Mouse (Mus musculus) CH12.LX (cell line): ENCODE measurements around the gene Casq1. TPM values are rescaled to one million over a fixed set of nuclear protein-coding genes. Genes with fewer than 3 reads are reported as not detected.

Experiments
- DNase-seq: peaks from one replicate; pipeline ENCODE4 v3.0.0-alpha.2; 2013; ENCODE audit errors: extremely low read depth
- H3K27ac ChIP-seq: 2 replicates; pipeline ENCODE4 v1.5.1; 2012; ENCODE audit warnings: low read depth, mild to moderate bottlenecking, control low read depth, moderate library complexity; ENCODE audit not compliant: insufficient read depth
- H3K27me3 ChIP-seq: replicated peaks from 2 replicates; pipeline ENCODE3; 2012; ENCODE audit warnings: inconsistent platforms
- H3K36me3 ChIP-seq, 2 experiments: replicated peaks in 1 of 2; 2 replicates each; pipeline versions ENCODE3 to v1.6.1; 2012; ENCODE audit warnings: inconsistent platforms in 1 of 2, low read length in 1 of 2, mild to moderate bottlenecking in 1 of 2, mixed read lengths in 1 of 2, moderate library complexity in 1 of 2; ENCODE audit not compliant: control insufficient read depth in 1 of 2, insufficient read depth in 1 of 2
- H3K4me1 ChIP-seq, 2 experiments: 2 replicates each; pipeline ENCODE4 v1.6.1; 2012; ENCODE audit warnings: inconsistent platforms in 1 of 2, moderate library complexity in 1 of 2; ENCODE audit not compliant: insufficient read depth in 2 of 2, control insufficient read depth in 1 of 2
- H3K4me2 ChIP-seq: 2 replicates; pipeline ENCODE4 v1.6.1; 2012; ENCODE audit warnings: low read depth, mild to moderate bottlenecking, control low read depth; ENCODE audit not compliant: poor library complexity, insufficient read depth, severe bottlenecking
- H3K4me3 ChIP-seq, 3 experiments: fragments of 150-350 bp in 1 of 3; sonication (generic) in 1 of 3; replicated peaks in 1 of 3; 2 replicates each; pipeline versions ENCODE3 to v1.5.1; 2011 to 2012; ENCODE audit warnings: low read depth in 2 of 3, low read length in 2 of 3, mild to moderate bottlenecking in 2 of 3, moderate library complexity in 2 of 3, control low read depth in 1 of 3, improper control_type of control experiment in 1 of 3, inconsistent platforms in 1 of 3, mixed read lengths in 1 of 3; ENCODE audit not compliant: poor library complexity in 1 of 3
- H3K79me2 ChIP-seq: replicated peaks from 2 replicates; pipeline ENCODE4 v1.6.1; 2012; ENCODE audit warnings: mild to moderate bottlenecking, moderate library complexity; ENCODE audit not compliant: control insufficient read depth, poor library complexity, insufficient read depth, severe bottlenecking; ENCODE audit errors: extremely low read depth
- H3K9ac ChIP-seq: 2 replicates; pipeline ENCODE4 v1.6.1; 2012; ENCODE audit warnings: low read depth, mild to moderate bottlenecking, control low read depth, moderate library complexity; ENCODE audit not compliant: insufficient read depth
- H3K9me3 ChIP-seq: replicated peaks from 2 replicates; pipeline ENCODE3; 2012; ENCODE audit warnings: low read length, inconsistent platforms, mixed read lengths
- BHLHE40 ChIP-seq: IDR thresholded peaks from 2 replicates; pipeline ENCODE4 v1.6.1; 2011; ENCODE audit warnings: mild to moderate bottlenecking, low read depth, low read length, improper control_type of control experiment
- CHD1 ChIP-seq: IDR thresholded peaks from 2 replicates; pipeline ENCODE4 v1.6.1; 2012; ENCODE audit warnings: low read depth, low read length, improper control_type of control experiment, inconsistent platforms
- CHD2 ChIP-seq: IDR thresholded peaks from 2 replicates; pipeline ENCODE4 v1.6.1; 2011; ENCODE audit warnings: low read length, improper control_type of control experiment
- ELF1 ChIP-seq: IDR thresholded peaks from 2 replicates; pipeline ENCODE4 v1.6.1; 2014; ENCODE audit warnings: low read depth, mild to moderate bottlenecking, inconsistent platforms, low read length, improper control_type of control experiment
- EP300 ChIP-seq: IDR thresholded peaks from 2 replicates; pipeline ENCODE4 v1.6.1; 2011; ENCODE audit warnings: low read length, improper control_type of control experiment
- ETS1 ChIP-seq: conservative IDR thresholded peaks from 2 replicates; pipeline ENCODE4 v1.6.1; 2012; ENCODE audit warnings: low read depth, mild to moderate bottlenecking, inconsistent platforms, low read length, improper control_type of control experiment, moderate library complexity
- HCFC1 ChIP-seq: IDR thresholded peaks from 2 replicates; pipeline ENCODE4 v1.6.1; 2012; ENCODE audit warnings: low read depth, mild to moderate bottlenecking, inconsistent platforms, low read length, improper control_type of control experiment
- JUN ChIP-seq: IDR thresholded peaks from 2 replicates; pipeline ENCODE4 v1.6.1; 2011; ENCODE audit warnings: low read depth, mild to moderate bottlenecking, low read length, improper control_type of control experiment, moderate library complexity; ENCODE audit not compliant: insufficient read depth
- JUND ChIP-seq: conservative IDR thresholded peaks from 2 replicates; pipeline ENCODE4 v1.6.1; 2011; ENCODE audit warnings: low read depth, low read length, improper control_type of control experiment
- KAT2A ChIP-seq: IDR thresholded peaks from 2 replicates; pipeline ENCODE4 v1.6.1; 2012; ENCODE audit warnings: low read length, improper control_type of control experiment, inconsistent platforms; ENCODE audit not compliant: insufficient replicate concordance
- MAFK ChIP-seq: IDR thresholded peaks from 2 replicates; pipeline ENCODE4 v1.6.1; 2011; ENCODE audit warnings: low read length, improper control_type of control experiment; ENCODE audit not compliant: insufficient replicate concordance
- MAZ ChIP-seq: IDR thresholded peaks from 2 replicates; pipeline ENCODE4 v1.6.1; 2012; ENCODE audit warnings: low read depth, mild to moderate bottlenecking, inconsistent platforms, low read length, improper control_type of control experiment, moderate library complexity
- MXI1 ChIP-seq: IDR thresholded peaks from 2 replicates; pipeline ENCODE4 v1.6.1; 2011; ENCODE audit warnings: mild to moderate bottlenecking, low read depth, low read length, improper control_type of control experiment
- MYC ChIP-seq: IDR thresholded peaks from 2 replicates; pipeline ENCODE4 v1.6.1; 2011; ENCODE audit warnings: low read depth, mild to moderate bottlenecking, improper control_type of control experiment, low read length
- PAX5 ChIP-seq: IDR thresholded peaks from 2 replicates; pipeline ENCODE4 v1.6.1; 2012; ENCODE audit warnings: low read length, inconsistent platforms, mixed read lengths
- SIN3A ChIP-seq: IDR thresholded peaks from 2 replicates; pipeline ENCODE4 v1.6.1; 2012; ENCODE audit warnings: low read length, improper control_type of control experiment, inconsistent platforms
- SMC3 ChIP-seq: IDR thresholded peaks from 2 replicates; pipeline ENCODE4 v1.6.1; 2011; ENCODE audit warnings: low read depth, low read length, improper control_type of control experiment
- UBTF ChIP-seq: IDR thresholded peaks from 2 replicates; pipeline ENCODE4 v1.6.1; 2012; ENCODE audit warnings: low read depth, mild to moderate bottlenecking, inconsistent platforms, low read length, improper control_type of control experiment, moderate library complexity
- USF1 ChIP-seq: IDR thresholded peaks from 2 replicates; pipeline ENCODE4 v1.6.1; 2014; ENCODE audit warnings: low read depth, mild to moderate bottlenecking, inconsistent platforms, low read length, improper control_type of control experiment
- USF2 ChIP-seq: conservative IDR thresholded peaks from 2 replicates; pipeline ENCODE4 v1.6.1; 2011; ENCODE audit warnings: low read depth, low read length, improper control_type of control experiment
- ZKSCAN1 ChIP-seq: IDR thresholded peaks from 2 replicates; pipeline ENCODE4 v1.6.1; 2012; ENCODE audit warnings: low read depth, inconsistent platforms, low read length, improper control_type of control experiment, borderline replicate concordance
- ZMIZ1 ChIP-seq: IDR thresholded peaks from 2 replicates; pipeline ENCODE4 v1.6.1; 2012; ENCODE audit warnings: low read depth, mild to moderate bottlenecking, inconsistent platforms, low read length, improper control_type of control experiment
- ZNF384 ChIP-seq: IDR thresholded peaks from 2 replicates; pipeline ENCODE4 v1.6.1; 2012; ENCODE audit warnings: low read depth, low read length, improper control_type of control experiment, inconsistent platforms
- dilution Hi-C: fragments of 300-500 bp; cut with MboI; formaldehyde crosslinking; loops from 2 replicates; pipeline ENCODE4 v1.14.3; 2020; ENCODE audit warnings: low sequenced_read_pairs; ENCODE audit not compliant: extremely low pct_unique_long_range_greater_than_20kb, extremely low pct_ligation_motif_present
- in situ Hi-C: fragments of 300-500 bp; cut with MboI; formaldehyde crosslinking; loops from 3 replicates; pipeline ENCODE4 v1.14.3; 2019; ENCODE audit warnings: low sequenced_read_pairs, low pct_ligation_motif_present, low pct_unique_long_range_greater_than_20kb, mixed read lengths
- polyA plus RNA-seq: library from polyadenylated mRNA; unstranded; fragments of >175 nt; gene quantifications from 2 replicates; pipeline ENCODE4 v1.2.1, GENCODE M21; 2012; ENCODE audit warnings: low read depth; ENCODE audit not compliant: insufficient read length
- total RNA-seq, 2 experiments: library from RNA; depleted of rRNA; stranded (reverse); fragments of 300-350 nt in 1 of 2; fragments of >200 nt in 1 of 2; gene quantifications; 2 replicates each; pipeline ENCODE4 v1.2.3; 2012 to 2014

The Casq1 gene
- total RNA-seq (2012; rRNA removed), result 0.21 TPM in 1 of 2 replicates, not detected in the other
- total RNA-seq (2014; rRNA removed), result not detected in 2 replicates
- polyA plus RNA-seq, result 0.96 and 0.98 TPM in 2 replicates

GRCm38 (mm10) chr1:172219451-172220406 is at the start of gene Casq1:
TSS of gene Casq1 (minus strand) at chr1:172219868.
- H3K4me2 ChIP-seq, result no peak within 1 kb of the TSS
- no peaks in the 10 kb centered on the region for H3K79me2 ChIP-seq
- H3K9me3 ChIP-seq, result no peaks in the 10 kb centered on the region
- no peak within 1 kb of the TSS for H3K9ac ChIP-seq
- no peak for TF ChIP-seq MAZ
- no peak for TF ChIP-seq PAX5
- no peak for TF ChIP-seq JUND
- no peak for TF ChIP-seq ZKSCAN1
- TF ChIP-seq EP300, result no peak
- no peak for TF ChIP-seq JUN
- TF ChIP-seq USF2, result no peak
- no peak for TF ChIP-seq MAFK
- TF ChIP-seq UBTF, result no peak
- no peak for TF ChIP-seq ELF1
- TF ChIP-seq MXI1, result no peak
- no peak for TF ChIP-seq KAT2A
- TF ChIP-seq BHLHE40, result no peak
- no peak for TF ChIP-seq ETS1
- H3K27ac ChIP-seq, result no peak within 1 kb of the TSS
- dilution Hi-C loops, result no loop called here
- in situ Hi-C loops, result no loop called here
- no peaks in the 10 kb centered on the region for H3K27me3 ChIP-seq
- H3K36me3 ChIP-seq, result no peaks in the 10 kb centered on the region
- peaks cover 4 to 23% of the 10 kb centered on the region in 2 experiments; a peak in 3 of 4 replicates for H3K4me1 ChIP-seq
- no peak for DNase-seq
- no peak within 1 kb of the TSS for H3K4me3 ChIP-seq

- Histone ChIP-seq H3K4me1 (peaks cover 6 to 7% of the 10 kb centered on the region in 2 experiments; a peak in 3 of 4 replicates), H3K27ac (no peak within 1 kb of the TSS), H3K4me2 (no peak within 1 kb of the TSS), H3K9ac (no peak within 1 kb of the TSS), H3K79me2 (no peaks in the 10 kb centered on the region), H3K36me3 (no peaks in the 10 kb centered on the region), H3K4me3 (no peak within 1 kb of the TSS), H3K9me3 (peaks cover 4% of the 10 kb centered on the region), H3K27me3 (no peaks in the 10 kb centered on the region)
- no peak for DNase-seq
- dilution Hi-C loops, result no loop called here
- TF ChIP-seq SIN3A, result no peak
- no peak for TF ChIP-seq CHD1
- TF ChIP-seq ZMIZ1, result no peak
- no peak for TF ChIP-seq HCFC1
- no peak for TF ChIP-seq SMC3
- no peak for TF ChIP-seq CHD2
- no peak for TF ChIP-seq PAX5
- TF ChIP-seq USF1, result no peak
- TF ChIP-seq ELF1, result no peak
- no peak for TF ChIP-seq MYC
- no peak for TF ChIP-seq BHLHE40
- no peak for TF ChIP-seq JUN
- TF ChIP-seq UBTF, result no peak
- TF ChIP-seq ZNF384, result no peak
- in situ Hi-C loops, result no loop called here
Observed at GRCm38 (mm10) chr1:172261477-172262078, 41.9 kb upstream of the Casq1 start, which contains the start of gene Igsf8. TSS of gene Igsf8 (plus strand) at chr1:172261641.
